Mouse (Mus musculus): ENCODE data around the gene Zfp429.
"Not testable (repeated sequence)": the region's sequence is repeated elsewhere in the genome, so short reads cannot be mapped to it uniquely, and the experiment has no call there.

The Zfp429 gene

GRCm38 (mm10) chr13:67399183-67399903, at the start of gene Zfp429:
Gene Zfp429 (minus strand): TSS chr13:67399819.
- in situ Hi-C loops (cut with MboI) = not testable (repeated sequence)

GRCm38 (mm10) chr13:67437095-67437494, 37.5 kb upstream of the Zfp429 start:
- in situ Hi-C loops (cut with MboI) = not testable (repeated sequence)

GRCm38 (mm10) chr13:67428116-67428515, 28.5 kb upstream of the Zfp429 start:
- in situ Hi-C loops (cut with MboI) = no loop called here

- in situ Hi-C loops (cut with MboI) = not testable (repeated sequence)
These were observed 26.1 kb upstream of the Zfp429 start for GRCm38 (mm10) chr13:67425699-67426098.

- in situ Hi-C loops (cut with MboI) = not testable (repeated sequence)
These were observed 22.9 kb upstream of the Zfp429 start for GRCm38 (mm10) chr13:67422532-67422931.

DNA sequence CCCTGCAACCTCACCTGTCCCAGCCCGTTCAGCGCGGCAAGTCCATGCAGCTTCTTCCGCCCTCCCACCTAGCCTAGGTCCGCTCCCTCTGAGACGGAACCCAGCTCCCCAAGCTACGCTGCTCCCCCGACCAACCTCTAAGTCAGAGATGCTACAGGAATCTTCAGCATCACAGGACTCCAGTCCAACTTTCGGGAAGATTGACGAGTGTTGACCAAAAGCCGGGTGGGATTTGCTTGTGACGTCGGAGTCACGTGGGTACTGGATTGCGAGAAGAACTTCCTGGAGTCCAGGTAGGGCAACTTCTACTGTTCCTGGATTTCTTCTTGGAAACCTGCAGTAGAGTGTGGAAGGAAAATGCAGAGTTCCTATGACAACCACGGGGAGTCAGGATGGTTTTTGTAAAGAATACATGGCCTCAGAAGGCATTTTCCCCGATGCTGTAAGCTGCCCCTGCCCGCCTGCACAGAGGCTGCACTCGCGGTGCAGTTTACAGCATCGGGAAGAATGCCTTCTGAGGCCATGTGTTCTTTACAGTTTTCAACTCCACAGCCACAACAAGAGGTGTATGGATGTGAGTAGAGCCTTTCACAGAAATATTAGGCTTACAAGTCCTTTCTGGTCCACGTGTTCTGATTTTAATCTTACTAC, 21.7 kb upstream of the Zfp429 start, which contains the start of gene Zfp459:
Gene Zfp459, minus strand, starts transcription at position 212 of the 651 bp plus-strand sequence.
- in situ Hi-C loops (cut with MboI) = no loop called here

- in situ Hi-C loops (cut with MboI) = no loop called here
These were observed 21.1 kb upstream of the Zfp429 start for GRCm38 (mm10) chr13:67420558-67421206.

DNA sequence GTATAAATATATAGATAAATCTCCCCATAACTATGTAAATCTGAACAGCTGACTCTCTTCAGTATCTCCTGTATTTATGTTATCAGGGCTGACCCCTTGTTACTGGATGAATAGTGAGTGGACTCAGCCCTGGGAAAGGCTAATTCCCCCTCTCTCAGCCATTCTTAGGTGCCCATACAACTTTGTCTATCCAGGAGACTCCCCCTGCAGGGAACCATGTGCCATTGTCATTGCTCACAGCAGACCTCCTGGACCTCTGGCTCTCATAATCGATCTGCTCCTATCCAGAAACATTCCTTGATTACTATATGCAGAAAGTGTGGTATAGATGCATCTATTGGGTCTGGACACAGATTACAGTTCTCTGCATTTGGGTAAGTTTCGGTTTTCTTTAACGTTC, 17.2 kb upstream of the Zfp429 start:
- in situ Hi-C loops (cut with MboI) = no loop called here

DNA sequence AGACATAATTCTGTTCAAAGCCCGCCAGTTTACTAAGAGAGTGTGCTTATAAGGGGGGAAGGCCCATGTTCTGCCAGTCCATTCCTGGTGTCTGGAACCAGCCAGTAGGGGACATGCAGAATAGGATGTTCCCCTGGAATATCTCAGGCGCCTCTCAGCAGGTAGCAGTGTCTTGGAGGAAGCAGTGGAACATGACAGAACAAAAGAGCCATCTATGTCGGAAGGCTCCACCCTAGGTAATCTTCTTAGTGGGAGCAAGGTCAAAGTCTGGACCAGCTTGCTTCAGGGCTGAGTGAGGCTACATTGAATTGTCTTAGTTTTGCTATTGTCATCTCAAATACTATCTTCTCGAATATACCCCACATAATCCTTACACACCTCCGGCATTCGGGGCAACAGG, 16.1 kb upstream of the Zfp429 start:
- in situ Hi-C loops (cut with MboI) = no loop called here

DNA sequence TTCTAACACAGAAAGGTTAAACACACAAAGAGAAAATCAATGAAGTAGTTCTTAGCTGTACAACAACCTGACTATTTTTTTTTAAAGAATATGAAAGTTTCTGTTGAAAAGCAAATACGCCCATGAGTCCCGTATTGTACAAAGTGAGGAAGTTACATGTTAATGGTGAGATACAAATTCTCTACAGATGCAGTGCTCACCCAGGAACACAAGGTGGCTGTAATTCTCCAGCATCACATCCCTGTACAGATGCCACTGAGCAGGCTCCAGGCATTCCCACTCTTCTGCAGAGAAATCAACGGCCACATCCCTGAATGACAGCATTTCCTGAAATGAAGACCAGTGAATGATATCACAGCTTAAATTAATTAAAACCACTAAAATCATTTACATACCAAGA, 14.0 kb upstream of the Zfp429 start:
- in situ Hi-C loops (cut with MboI) = not testable (repeated sequence)

DNA sequence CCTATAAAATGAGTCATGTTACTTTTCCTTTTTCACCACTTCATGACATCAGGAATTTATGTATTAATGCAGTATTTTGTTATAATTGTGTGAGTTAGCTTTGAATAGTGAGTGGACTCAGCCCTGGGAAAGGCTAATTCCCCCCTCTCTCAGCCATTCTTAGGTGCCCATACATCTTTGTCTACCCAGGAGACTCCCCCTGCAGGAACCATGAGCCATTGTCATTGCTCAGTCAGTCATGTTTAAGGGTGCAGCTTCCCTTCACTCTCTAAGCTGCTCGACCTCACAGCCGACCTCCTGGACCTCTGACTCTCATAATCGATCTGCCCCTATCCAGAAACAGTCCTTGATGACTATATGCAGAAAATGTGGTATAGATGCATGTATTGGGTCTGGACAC, 23.4 kb downstream of the Zfp429 start:
- in situ Hi-C loops (cut with MboI) = not testable (repeated sequence)

GRCm38 (mm10) chr13:67375050-67375911, 24.3 kb downstream of the Zfp429 start, which contains the start of the genes Gm28041 and Zfp456:
Gene Gm28041 (minus strand): TSS chr13:67375733.
Gene Zfp456 (minus strand): TSS chr13:67375810.
- in situ Hi-C loops (cut with MboI) = not testable (repeated sequence)

- in situ Hi-C loops (cut with MboI) = no loop called here
These were observed 39.4 kb downstream of the Zfp429 start, which contains the start of the genes Gm28044 and Zfp953 for GRCm38 (mm10) chr13:67360131-67360744. Gene Gm28044 (minus strand): TSS chr13:67360536. Gene Zfp953 (minus strand): TSS chr13:67360605.

- in situ Hi-C loops (cut with MboI) = no loop called here
These were observed 47.8 kb downstream of the Zfp429 start for GRCm38 (mm10) chr13:67351854-67352253.

- in situ Hi-C loops (cut with MboI) = no loop called here
These were observed 56.2 kb downstream of the Zfp429 start for GRCm38 (mm10) chr13:67343422-67343821.

Measured in mature B cell (primary cell).